Mouse (Mus musculus) lung, embryonic 14.5 days (tissue): ENCODE measurements around the gene Hspb7. TPM values are rescaled to one million over a fixed set of nuclear protein-coding genes. Genes with fewer than 3 reads are reported as not detected.
A peak's percentile ranks its signal among the peaks of the same experiment; 100 is the strongest.

ENCODE experiments used
- ATAC-seq: fragments of 200-750 bp; cut with Nextera tagmentation; 2 replicates; pipeline ENCODE4 v1.8.0; 2017; ENCODE audit warnings: mild to moderate bottlenecking, moderate TSS enrichment, moderate library complexity; ENCODE audit not compliant: insufficient read depth
- DNase-seq: peaks from one replicate; pipeline ENCODE4 v3.0.0-alpha.2; 2015
- H3K27ac ChIP-seq: fragments of 300-500 bp; sonication (generic); 2 replicates; pipeline ENCODE4 v1.5.1; 2014; ENCODE audit warnings: low read depth, mild to moderate bottlenecking, moderate library complexity
- H3K27me3 ChIP-seq: fragments of 300-500 bp; sonication (generic); 2 replicates; pipeline ENCODE4 v1.6.1; 2014; ENCODE audit warnings: low read length, control low read depth; ENCODE audit not compliant: insufficient read depth
- H3K36me3 ChIP-seq: fragments of 300-500 bp; sonication (generic); 2 replicates; pipeline ENCODE4 v1.6.1; 2014; ENCODE audit warnings: control low read depth; ENCODE audit not compliant: insufficient read depth
- H3K4me1 ChIP-seq: fragments of 300-500 bp; sonication (generic); 2 replicates; pipeline ENCODE4 v1.6.1; 2014; ENCODE audit warnings: antibody characterized with exemption, control low read depth; ENCODE audit not compliant: insufficient read depth
- H3K4me2 ChIP-seq: fragments of 300-500 bp; sonication (generic); 2 replicates; pipeline ENCODE4 v1.6.1; 2014; ENCODE audit warnings: mild to moderate bottlenecking
- H3K4me3 ChIP-seq: fragments of 300-500 bp; sonication (generic); 2 replicates; pipeline ENCODE4 v1.5.1; 2014; ENCODE audit warnings: low read depth, low read length
- H3K9ac ChIP-seq: fragments of 300-500 bp; sonication (generic); 2 replicates; pipeline ENCODE4 v1.6.1; 2014
- H3K9me3 ChIP-seq: fragments of 300-500 bp; sonication (generic); 2 replicates; pipeline ENCODE4 v1.6.1; 2016; ENCODE audit warnings: low read depth, low read length, control low read depth
- CTCF ChIP-seq: IDR thresholded peaks from 2 replicates; pipeline ENCODE4 v1.5.1; 2016; ENCODE audit warnings: antibody characterized with exemption, low read depth
- WGBS: fragments of 180-500 bp; shearing (Covaris S2); extraction: QIAGEN DNeasy Blood & Tissue Kit; methylation state at CpG from one replicate; pipeline ENCODE4 v1.1.7; 2014; 5-methylcytosine and 5-hydroxymethylcytosine counted together
- polyA plus RNA-seq: library from polyadenylated mRNA; unstranded; fragments of >200 nt; fragmentation: Nextera tagmentation; extraction: Ambion mirVana; gene quantifications from 2 replicates; pipeline ENCODE4 v1.2.1, GENCODE M21; 2014

Gene Hspb7
- 0.80 and 3.2 TPM in 2 replicates for polyA plus RNA-seq

DNA sequence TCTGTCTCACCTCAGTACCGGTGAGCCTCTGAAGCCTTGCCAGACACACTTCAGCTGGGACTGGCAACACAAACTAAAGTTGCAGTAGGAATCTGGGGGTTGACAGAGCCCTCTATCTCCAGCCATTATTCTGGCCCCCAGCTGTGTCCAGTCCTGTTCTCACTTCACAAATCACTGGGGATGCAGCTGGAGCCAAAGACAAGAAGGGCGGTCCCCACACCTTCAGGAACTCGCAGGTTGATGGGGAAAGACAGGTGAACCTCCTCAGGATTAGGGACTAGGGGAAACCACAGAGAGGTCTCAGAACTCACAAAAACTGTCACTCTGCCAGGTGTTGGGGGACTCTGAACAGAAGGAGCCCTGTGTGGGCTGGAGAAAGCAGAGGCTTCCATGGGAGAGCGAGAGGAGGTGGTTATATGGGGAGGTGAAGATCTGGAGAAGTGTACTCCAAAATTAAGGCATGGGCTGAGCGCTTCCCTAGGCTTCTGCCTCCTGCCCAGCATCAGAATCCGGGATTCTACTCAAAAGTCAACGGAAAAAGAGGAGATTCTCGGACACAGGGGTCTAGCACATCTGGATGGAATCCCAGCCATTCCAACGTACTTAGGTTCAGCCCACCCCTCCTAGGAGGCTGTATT, at the start of gene Hspb7:
Hspb7 (plus strand) TSS at position 588 of the 638 bp plus-strand sequence.
- TF ChIP-seq CTCF: no peak
- H3K9me3 ChIP-seq: no peaks in the 10 kb centered on the region
- H3K27ac ChIP-seq: peak within 1 kb of the TSS; percentile 33
- no peak for ATAC-seq
- H3K4me2 ChIP-seq: no peak within 1 kb of the TSS; the same call in 1 of the 2 replicates
- H3K27me3 ChIP-seq: no peaks in the 10 kb centered on the region
- peak within 1 kb of the TSS; percentile 10; the same call in 1 of the 2 replicates for H3K9ac ChIP-seq
- WGBS: 36% methylated on average over 9 of the region's 9 CpGs
- no peaks in the 10 kb centered on the region for H3K36me3 ChIP-seq
- H3K4me3 ChIP-seq: peak within 1 kb of the TSS; percentile 0; the same call in 1 of the 2 replicates
- H3K4me1 ChIP-seq: 0 out of 2 replicates have a peak, but pooled peaks cover 10% of the 10 kb centered on the region
- DNase-seq: peak; percentile 25

DNA sequence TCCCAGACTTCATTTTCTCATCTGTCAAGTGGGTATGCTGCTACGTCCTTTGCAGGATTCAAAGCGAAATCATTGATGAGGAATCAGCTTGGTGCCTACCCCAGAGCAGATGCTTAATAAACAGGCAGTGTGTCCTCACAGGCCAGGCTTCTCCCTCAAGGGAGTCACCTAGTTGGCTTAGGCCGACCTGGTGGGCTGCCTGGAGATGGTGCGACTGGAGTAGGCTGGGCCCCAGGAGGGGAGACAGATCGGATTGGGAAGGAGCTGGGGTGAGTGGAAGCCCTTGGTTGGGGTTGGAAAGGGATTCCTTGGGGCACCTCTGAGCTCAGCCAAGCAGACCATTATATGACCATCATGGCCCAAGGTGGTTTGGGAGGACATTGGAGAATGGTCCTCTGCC, 48.2 kb upstream of the Hspb7 start:
- no peak for TF ChIP-seq CTCF
- Histone ChIP-seq H3K36me3 (no peaks in the 10 kb centered on the region), H3K4me3 (no peak overlapping the region), H3K9ac (no peak overlapping the region), H3K9me3 (no peaks in the 10 kb centered on the region), H3K4me2 (no peak overlapping the region), H3K27ac (no peak overlapping the region), H3K4me1 (no peaks in the 10 kb centered on the region), H3K27me3 (peaks cover 21% of the 10 kb centered on the region)
- WGBS: 90% methylated on average over 5 of the region's 5 CpGs
- ATAC-seq (no peak), DNase-seq (no peak)

DNA sequence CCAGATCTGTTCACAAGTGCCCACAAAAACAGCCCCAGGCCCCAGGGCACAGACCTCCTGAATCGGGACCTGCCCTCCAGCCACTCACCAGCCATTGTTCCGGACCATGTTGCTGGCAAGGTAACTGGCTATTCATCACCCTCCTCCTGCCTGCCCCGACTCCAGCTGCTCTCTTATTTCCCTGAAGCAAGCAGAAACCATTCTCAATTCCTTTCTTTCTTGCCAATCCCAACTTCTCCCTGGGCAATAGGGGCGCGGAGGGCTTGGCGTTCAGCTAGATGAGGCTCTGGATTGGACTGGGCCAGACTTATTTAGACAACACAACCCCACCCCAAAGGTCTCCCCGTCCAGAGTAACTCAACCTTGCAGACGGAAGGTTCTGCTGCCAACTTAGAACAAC, 40.9 kb upstream of the Hspb7 start:
- no peak for ATAC-seq

DNA sequence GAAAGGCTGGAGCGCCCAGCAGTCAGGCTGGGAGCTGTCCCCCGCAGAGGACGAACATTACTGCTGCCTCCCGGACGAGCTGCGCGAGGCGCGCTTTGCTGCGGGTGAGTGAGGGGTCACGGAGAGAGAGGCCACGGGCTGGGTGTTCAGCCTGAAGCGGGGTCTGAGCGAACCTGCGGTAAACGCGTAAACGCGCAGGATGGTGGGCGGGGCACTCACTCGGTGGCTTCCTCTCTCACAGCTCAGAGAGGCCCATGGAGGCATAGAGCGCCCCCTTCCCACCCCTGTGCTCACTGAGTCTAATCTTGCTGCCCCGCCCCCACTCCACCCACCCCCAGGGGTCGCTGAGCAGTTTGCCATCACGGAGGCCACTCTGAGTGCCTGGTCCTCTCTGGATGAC, 38.2 kb upstream of the Hspb7 start:
- Histone ChIP-seq H3K4me1 (peaks cover 6% of the 10 kb centered on the region; the same call in 1 of the 2 replicates), H3K36me3 (no peaks in the 10 kb centered on the region), H3K9ac (peak overlapping the region; percentile 48), H3K9me3 (no peaks in the 10 kb centered on the region), H3K4me2 (peak overlapping the region; percentile 69), H3K27ac (no peak overlapping the region), H3K27me3 (peaks cover 25% of the 10 kb centered on the region), H3K4me3 (peak overlapping the region; percentile 35)
- DNase-seq: peak; percentile 61
- under 1% methylated on average over 25 of the region's 25 CpGs for WGBS
- peak; percentile 42 for TF ChIP-seq CTCF
- peak; percentile 22; the same call in 1 of the 2 replicates for ATAC-seq

More for the DNA sequence above, 40.9 kb upstream of the Hspb7 start:
- Histone ChIP-seq H3K4me1 (peaks cover 6% of the 10 kb centered on the region; the same call in 1 of the 2 replicates), H3K27me3 (peaks cover 22% of the 10 kb centered on the region), H3K4me2 (no peak overlapping the region), H3K9me3 (no peaks in the 10 kb centered on the region), H3K9ac (no peak overlapping the region), H3K4me3 (no peak overlapping the region), H3K36me3 (no peaks in the 10 kb centered on the region), H3K27ac (no peak overlapping the region)
- no peak for TF ChIP-seq CTCF
- WGBS: 64% methylated on average over 8 of the region's 8 CpGs
- no peak for DNase-seq

DNA sequence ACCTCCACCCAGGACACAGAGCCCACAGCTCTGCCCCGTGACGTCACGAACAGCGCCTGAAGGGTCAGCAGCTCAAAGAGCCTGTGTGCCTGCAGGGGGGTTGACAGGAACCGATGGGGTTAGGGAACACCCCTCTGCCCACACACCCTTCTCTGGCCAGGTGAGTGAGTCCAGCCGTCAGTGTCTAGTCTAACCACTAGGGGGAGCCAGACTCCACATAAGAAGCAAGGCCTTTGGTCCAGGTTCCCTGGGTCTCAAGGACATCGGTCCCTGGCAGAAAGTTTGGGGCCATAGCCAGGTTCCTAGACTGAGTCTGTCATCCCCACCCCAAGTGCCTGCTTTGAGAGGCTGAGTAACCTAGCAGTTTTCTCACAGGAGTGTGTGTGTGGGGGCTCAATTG, 35.3 kb upstream of the Hspb7 start:
- H3K36me3 ChIP-seq: no peaks in the 10 kb centered on the region
- no peak overlapping the region for H3K9ac ChIP-seq
- peak; percentile 83 for DNase-seq
- no peak overlapping the region for H3K27ac ChIP-seq
- H3K4me2 ChIP-seq: no peak overlapping the region
- peak; percentile 95 for TF ChIP-seq CTCF
- no peak for ATAC-seq
- WGBS: 0% methylated on average over 7 of the region's 7 CpGs
- peaks cover 6% of the 10 kb centered on the region; the same call in 1 of the 2 replicates for H3K4me1 ChIP-seq
- H3K4me3 ChIP-seq: no peak overlapping the region
- peaks cover 25% of the 10 kb centered on the region for H3K27me3 ChIP-seq
- no peaks in the 10 kb centered on the region for H3K9me3 ChIP-seq

DNA sequence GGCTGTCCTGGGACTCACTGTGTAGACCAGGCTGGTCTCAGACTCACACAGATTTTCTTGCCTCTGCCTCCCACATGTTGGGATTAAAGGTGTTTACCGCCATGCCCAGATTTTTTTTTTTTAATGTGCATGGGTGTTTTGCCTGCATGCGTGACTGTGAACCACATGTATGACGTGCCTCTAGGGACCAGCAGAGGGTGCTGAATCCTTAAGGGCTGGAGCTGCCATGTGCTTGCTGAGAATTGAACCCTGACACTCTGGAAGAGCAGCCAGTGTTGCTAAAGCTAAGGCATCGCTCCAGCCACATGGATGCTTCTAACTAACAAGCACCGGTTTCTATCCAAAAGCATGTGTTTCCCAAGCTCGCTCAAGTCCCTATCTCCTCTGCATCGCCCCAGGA, 34.4 kb upstream of the Hspb7 start:
- 68% methylated on average over 7 of the region's 7 CpGs for WGBS
- Histone ChIP-seq H3K27me3 (peaks cover 25% of the 10 kb centered on the region), H3K4me3 (no peak overlapping the region), H3K36me3 (no peaks in the 10 kb centered on the region), H3K9ac (no peak overlapping the region), H3K27ac (no peak overlapping the region), H3K9me3 (no peaks in the 10 kb centered on the region), H3K4me2 (no peak overlapping the region), H3K4me1 (peaks cover 6% of the 10 kb centered on the region; the same call in 1 of the 2 replicates)
- DNase-seq: no peak
- 0 out of 2 replicates have a peak, but pooled peaks have one; percentile 19 for TF ChIP-seq CTCF
- ATAC-seq: no peak

DNA sequence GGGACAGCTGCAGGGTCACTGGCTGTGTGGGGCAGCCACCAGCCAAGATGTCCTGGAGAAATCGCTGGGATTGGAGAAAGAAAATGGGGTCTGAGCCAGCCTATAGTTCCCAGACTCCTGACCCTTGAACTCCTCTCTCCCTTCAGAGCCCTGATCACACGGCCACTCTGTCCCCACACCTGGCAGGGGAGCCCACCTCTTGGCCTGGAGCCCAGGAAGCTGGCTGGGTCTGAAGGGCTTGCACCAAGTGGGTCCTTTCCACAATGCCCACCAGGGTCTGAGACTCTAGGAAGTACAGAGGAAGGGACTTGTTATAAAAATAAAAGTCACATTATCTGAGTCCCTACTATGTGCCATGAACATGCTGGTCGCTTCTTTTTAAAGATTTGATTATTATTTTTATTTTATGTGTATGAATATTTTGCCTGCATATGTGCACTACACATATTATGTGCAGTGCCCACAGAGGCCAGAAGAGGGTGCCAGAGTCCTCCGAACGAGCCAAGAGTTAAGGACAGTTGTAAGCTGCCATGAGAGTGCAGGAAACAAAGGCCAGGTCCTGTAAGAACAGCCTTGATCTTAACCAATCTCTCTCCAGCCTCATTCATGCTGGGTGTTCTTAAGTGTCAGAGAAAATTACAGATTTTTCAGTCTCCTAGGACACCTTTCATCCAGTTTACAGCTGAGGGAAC, 33.3 kb upstream of the Hspb7 start:
- no peak overlapping the region for H3K4me2 ChIP-seq
- peaks cover 25% of the 10 kb centered on the region for H3K27me3 ChIP-seq
- H3K9ac ChIP-seq: no peak overlapping the region
- peak; percentile 38; the same call in 1 of the 2 replicates for ATAC-seq
- peaks cover 3% of the 10 kb centered on the region; the same call in 1 of the 2 replicates for H3K4me1 ChIP-seq
- peak; percentile 89 for TF ChIP-seq CTCF
- WGBS: 18% methylated on average over 5 of the region's 5 CpGs
- H3K4me3 ChIP-seq: no peak overlapping the region
- peak; percentile 94 for DNase-seq
- no peak overlapping the region for H3K27ac ChIP-seq
- H3K9me3 ChIP-seq: no peaks in the 10 kb centered on the region
- H3K36me3 ChIP-seq: no peaks in the 10 kb centered on the region
